Mouse (Mus musculus) embryonic fibroblast, embryonic 13.5 days (primary cell): ENCODE measurements around the gene Pan3. TPM values are rescaled to one million over a fixed set of nuclear protein-coding genes. Genes with fewer than 3 reads are reported as not detected.

Experiments
- H3K27ac ChIP-seq: 2 replicates; pipeline ENCODE4 v1.5.1; 2012; ENCODE audit warnings: low read length, control low read depth, inconsistent platforms; ENCODE audit not compliant: insufficient read depth
- H3K4me1 ChIP-seq: 2 replicates; pipeline ENCODE4 v1.6.1; 2011; ENCODE audit warnings: low read length; ENCODE audit not compliant: control insufficient read depth, insufficient read depth
- H3K4me3 ChIP-seq: 2 replicates; pipeline ENCODE4 v1.5.1; 2011; ENCODE audit warnings: mild to moderate bottlenecking, control low read depth, low read length; ENCODE audit not compliant: insufficient read depth
- CTCF ChIP-seq: IDR thresholded peaks from 2 replicates; pipeline ENCODE4 v1.5.1; 2011; ENCODE audit warnings: mild to moderate bottlenecking, control low read depth, low read length, moderate library complexity, borderline replicate concordance; ENCODE audit not compliant: insufficient read depth
- POLR2A ChIP-seq: IDR thresholded peaks from 2 replicates; pipeline ENCODE4 v1.6.1; 2011; ENCODE audit warnings: low read depth, mild to moderate bottlenecking, control low read depth, low read length, moderate library complexity
- polyA plus RNA-seq: library from polyadenylated mRNA; stranded (reverse); fragments of >200 nt; gene quantifications from 2 replicates; pipeline ENCODE4 v1.2.4, GENCODE M21; 2011; ENCODE audit warnings: low read depth; ENCODE audit not compliant: missing spikeins, insufficient read length

The Pan3 gene
- polyA plus RNA-seq, 1 experiment, result 105 TPM

DNA sequence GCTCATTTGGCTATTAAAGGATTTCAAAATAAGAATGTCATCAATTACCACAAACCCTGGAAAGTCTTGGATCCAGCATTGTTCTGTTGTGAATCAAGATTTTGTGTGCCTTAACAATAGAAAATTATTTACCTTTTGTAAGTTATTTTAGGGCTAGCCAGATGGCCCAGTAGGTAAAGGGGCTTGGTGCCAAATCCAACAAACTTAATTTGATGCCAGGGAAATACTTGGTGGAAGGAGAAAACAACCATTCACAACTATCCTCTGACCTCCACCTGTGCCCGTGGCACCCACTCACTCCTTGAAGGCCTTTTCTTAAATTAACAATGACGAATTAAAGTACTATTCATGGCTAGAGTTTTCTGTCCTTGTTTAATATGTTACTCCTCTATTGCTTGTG, 66.0 kb downstream of the Pan3 start:
- H3K4me1 ChIP-seq, result peaks cover 8% of the 10 kb centered on the region

DNA sequence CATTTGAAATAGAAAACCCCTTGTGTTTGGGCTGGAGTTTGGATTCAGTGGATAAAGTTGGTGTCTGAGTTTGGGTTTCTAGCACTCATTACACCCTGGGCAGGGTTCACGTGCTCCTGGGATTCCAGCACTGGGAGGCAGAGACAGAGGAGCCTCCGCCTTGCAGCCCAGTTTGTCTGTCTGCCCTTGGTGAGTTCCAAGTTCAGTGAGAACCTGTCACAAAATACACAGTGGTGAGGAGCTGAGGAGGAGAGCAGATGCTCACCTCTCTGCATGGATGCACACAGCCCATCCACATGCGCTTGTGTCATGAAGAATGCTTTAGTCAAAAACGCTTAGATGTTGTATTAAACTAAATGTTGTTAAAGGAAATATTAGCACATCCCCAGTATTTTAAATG, 67.0 kb downstream of the Pan3 start:
- H3K4me1 ChIP-seq, result peaks cover 8% of the 10 kb centered on the region

More for the DNA sequence above, 66.0 kb downstream of the Pan3 start:
- no peak overlapping the region for H3K4me3 ChIP-seq
- no peak overlapping the region for H3K27ac ChIP-seq
- TF ChIP-seq POLR2A, result no peak
- TF ChIP-seq CTCF, result no peak

DNA sequence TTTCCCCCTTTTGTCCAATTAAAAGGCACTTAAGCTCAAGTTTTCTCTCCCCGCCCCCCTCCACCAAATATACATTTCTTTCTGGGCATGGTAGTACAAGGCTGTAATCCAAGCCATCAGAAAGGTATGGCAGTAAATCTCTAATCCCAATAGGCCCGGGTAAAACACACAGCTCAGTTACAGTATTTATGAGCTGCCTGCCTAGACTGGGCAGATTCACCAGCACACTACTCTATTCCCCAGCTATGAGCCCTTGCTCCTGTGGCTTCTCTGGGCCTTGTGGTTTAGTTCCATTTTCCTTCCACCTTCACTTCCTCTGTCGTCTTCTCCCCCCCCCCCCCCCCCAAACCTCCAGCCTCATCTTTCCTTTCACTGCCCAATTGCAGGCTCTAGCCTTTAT, 67.8 kb downstream of the Pan3 start:
- H3K27ac ChIP-seq, result no peak overlapping the region
- H3K4me1 ChIP-seq, result peaks cover 7% of the 10 kb centered on the region
- TF ChIP-seq CTCF (no peak), POLR2A (no peak)
- H3K4me3 ChIP-seq, result no peak overlapping the region

More for the DNA sequence above, 67.0 kb downstream of the Pan3 start:
- TF ChIP-seq POLR2A (no peak), CTCF (no peak)
- H3K4me3 ChIP-seq, result no peak overlapping the region
- H3K27ac ChIP-seq, result no peak overlapping the region

GRCm38 (mm10) chr5:147501456-147501998, 71.6 kb downstream of the Pan3 start:
- Histone ChIP-seq H3K4me1 (no peaks in the 10 kb centered on the region), H3K27ac (no peak overlapping the region), H3K4me3 (no peak overlapping the region)
- TF ChIP-seq CTCF, result no peak
- TF ChIP-seq POLR2A, result no peak

- H3K27ac ChIP-seq, result no peak overlapping the region
- H3K4me3 ChIP-seq, result no peak overlapping the region
- no peaks in the 10 kb centered on the region for H3K4me1 ChIP-seq
- TF ChIP-seq POLR2A (no peak), CTCF (no peak)
Observed at GRCm38 (mm10) chr5:147502921-147503320, 73.0 kb downstream of the Pan3 start.

- H3K4me3 ChIP-seq, result no peak overlapping the region
- H3K4me1 ChIP-seq, result no peaks in the 10 kb centered on the region
- no peak overlapping the region for H3K27ac ChIP-seq
- TF ChIP-seq CTCF (no peak), POLR2A (no peak)
Observed at GRCm38 (mm10) chr5:147511350-147511749, 81.4 kb downstream of the Pan3 start.

- no peak for TF ChIP-seq POLR2A
- no peak for TF ChIP-seq CTCF
- no peak overlapping the region for H3K27ac ChIP-seq
- H3K4me3 ChIP-seq, result no peak overlapping the region
- H3K4me1 ChIP-seq, result no peaks in the 10 kb centered on the region
Observed at GRCm38 (mm10) chr5:147527006-147527405, 97.0 kb downstream of the Pan3 start.

- no peak overlapping the region for H3K4me3 ChIP-seq
- no peak for TF ChIP-seq CTCF
- TF ChIP-seq POLR2A, result no peak
- H3K4me1 ChIP-seq, result no peaks in the 10 kb centered on the region
- no peak overlapping the region for H3K27ac ChIP-seq
Observed at GRCm38 (mm10) chr5:147527788-147528187, 97.8 kb downstream of the Pan3 start.

GRCm38 (mm10) chr5:147532031-147532430, 102.1 kb downstream of the Pan3 start:
- TF ChIP-seq CTCF, result no peak
- no peak for TF ChIP-seq POLR2A
- Histone ChIP-seq H3K4me1 (no peaks in the 10 kb centered on the region), H3K4me3 (no peak overlapping the region), H3K27ac (no peak overlapping the region)

DNA sequence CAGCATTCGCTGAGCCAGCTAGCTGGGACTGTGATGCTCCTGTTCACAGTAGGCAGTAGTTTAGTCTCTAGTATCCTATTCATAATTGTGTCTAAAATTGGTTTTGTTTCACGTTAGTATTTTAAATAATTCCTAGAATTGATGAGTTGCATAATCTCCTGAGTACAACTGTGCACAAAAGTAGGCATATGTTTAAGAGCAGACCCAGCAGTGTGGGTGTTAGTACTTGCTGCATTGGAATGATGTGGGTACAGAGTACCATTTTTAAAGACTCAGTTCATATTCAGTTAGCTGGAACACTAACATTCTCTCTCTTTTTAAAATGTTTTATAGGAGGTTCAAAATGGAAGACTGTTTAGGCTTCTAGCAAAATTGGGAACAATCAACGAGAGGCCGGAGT, 109.4 kb downstream of the Pan3 start:
- Histone ChIP-seq H3K27ac (no peak overlapping the region), H3K4me3 (no peak overlapping the region), H3K4me1 (no peaks in the 10 kb centered on the region)
- no peak for TF ChIP-seq POLR2A
- TF ChIP-seq CTCF, result no peak

DNA sequence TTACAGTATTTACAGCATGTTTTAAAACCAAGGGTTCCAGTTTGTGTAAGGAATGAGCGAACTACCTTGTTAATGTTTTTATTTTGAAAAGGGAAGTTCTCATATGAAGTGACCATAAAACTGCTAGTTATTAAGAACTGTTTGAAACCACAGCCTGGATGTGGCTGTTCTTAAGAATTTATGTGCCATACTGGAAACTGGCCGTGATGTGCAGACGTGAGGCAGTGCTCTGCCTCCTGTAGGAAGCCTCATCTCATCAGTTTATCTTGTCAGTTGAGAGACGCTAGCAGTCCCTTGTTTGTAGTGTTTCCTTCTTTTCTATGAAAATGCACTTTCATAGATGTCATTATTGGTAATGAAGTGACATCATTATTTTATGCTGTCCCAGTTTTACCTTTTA, 109.9 kb downstream of the Pan3 start:
- Histone ChIP-seq H3K27ac (no peak overlapping the region), H3K4me1 (no peaks in the 10 kb centered on the region), H3K4me3 (no peak overlapping the region)
- TF ChIP-seq POLR2A (no peak), CTCF (no peak)
